Mouse (Mus musculus) heart, embryonic 11.5 days (tissue): ENCODE data around the gene Mfsd11. TPM values are rescaled to one million over a fixed set of nuclear protein-coding genes. Genes with fewer than 3 reads are reported as not detected.

Experiments
- ATAC-seq: fragments of 200-750 bp; cut with Nextera tagmentation; replicated peaks from 2 replicates; pipeline ENCODE4 v1.8.0; 2017; ENCODE audit warnings: moderate library complexity; ENCODE audit not compliant: insufficient number of reproducible peaks, low FRiP score, low TSS enrichment
- H3K27ac ChIP-seq: fragments of 300-500 bp; sonication (generic); 2 replicates; pipeline ENCODE4 v1.5.1; 2014; ENCODE audit warnings: mild to moderate bottlenecking, low read depth, low read length
- H3K27me3 ChIP-seq: fragments of 300-500 bp; sonication (generic); 2 replicates; pipeline ENCODE4 v1.6.1; 2014; ENCODE audit warnings: mild to moderate bottlenecking, low read length, mixed read lengths; ENCODE audit not compliant: control insufficient read depth, insufficient read depth
- H3K36me3 ChIP-seq: fragments of 300-500 bp; sonication (generic); 2 replicates; pipeline ENCODE4 v1.6.1; 2014; ENCODE audit warnings: mild to moderate bottlenecking, low read length, moderate library complexity, mixed read lengths; ENCODE audit not compliant: control insufficient read depth, insufficient read depth
- H3K4me1 ChIP-seq: fragments of 300-500 bp; sonication (generic); 2 replicates; pipeline ENCODE4 v1.6.1; 2014; ENCODE audit warnings: low read length; ENCODE audit not compliant: control insufficient read depth, insufficient read depth
- H3K4me2 ChIP-seq: fragments of 300-500 bp; sonication (generic); 2 replicates; pipeline ENCODE4 v1.6.1; 2014; ENCODE audit warnings: mild to moderate bottlenecking, moderate library complexity
- H3K4me3 ChIP-seq: fragments of 300-500 bp; sonication (generic); 2 replicates; pipeline ENCODE4 v1.5.1; 2014; ENCODE audit warnings: low read depth, low read length
- H3K9ac ChIP-seq: fragments of 300-500 bp; sonication (generic); 2 replicates; pipeline ENCODE4 v1.6.1; 2014; ENCODE audit warnings: mild to moderate bottlenecking, low read depth, low read length, moderate library complexity
- H3K9me3 ChIP-seq: fragments of 300-500 bp; sonication (generic); replicated peaks from 2 replicates; pipeline ENCODE4 v1.6.1; 2016; ENCODE audit warnings: low read length; ENCODE audit not compliant: control insufficient read depth
- WGBS: fragments of 180-500 bp; shearing (Covaris S2); extraction: QIAGEN DNeasy Blood & Tissue Kit; methylation state at CpG from one replicate; pipeline ENCODE4 v1.1.7; 2014; ENCODE audit not compliant: insufficient replicate concordance; 5-methylcytosine and 5-hydroxymethylcytosine counted together
- polyA plus RNA-seq: library from polyadenylated mRNA; unstranded; fragments of >200 nt; fragmentation: Nextera tagmentation; extraction: Ambion mirVana; gene quantifications from 2 replicates; pipeline ENCODE4 v1.2.1, GENCODE M21; 2014

The Mfsd11 gene
- polyA plus RNA-seq, 1 experiment from 2014 or later, result 29.3 TPM

DNA sequence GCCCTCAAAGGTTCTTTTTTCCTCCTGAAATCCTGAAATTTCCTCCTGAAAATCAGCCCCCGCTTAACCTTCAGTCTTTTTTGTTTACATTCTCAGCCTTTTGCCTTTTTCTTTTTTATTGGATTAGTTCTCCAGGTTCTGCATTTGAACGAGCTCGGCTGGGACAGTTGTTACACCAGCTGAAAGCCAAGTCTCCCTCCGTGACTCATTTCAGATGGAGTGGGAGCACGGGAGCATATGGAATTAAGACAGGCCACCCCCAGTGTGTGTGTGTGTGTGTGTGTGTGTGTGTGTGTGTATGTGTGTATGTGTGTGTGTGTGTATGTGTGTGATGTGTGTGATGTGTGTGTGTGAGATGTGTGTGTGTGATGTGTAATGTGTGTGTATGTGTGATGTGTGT, 29.2 kb downstream of the Mfsd11 start:
- Histone ChIP-seq H3K9me3 (no peaks in the 10 kb centered on the region), H3K4me1 (no peaks in the 10 kb centered on the region), H3K27me3 (0 out of 2 replicates have a peak, but pooled peaks cover 4% of the 10 kb centered on the region), H3K36me3 (no peaks in the 10 kb centered on the region), H3K4me3 (no peak overlapping the region), H3K9ac (no peak overlapping the region), H3K4me2 (no peak overlapping the region), H3K27ac (no peak overlapping the region)
- ATAC-seq, result no peak
- WGBS, result 82% methylated on average over 5 of the region's 5 CpGs

DNA sequence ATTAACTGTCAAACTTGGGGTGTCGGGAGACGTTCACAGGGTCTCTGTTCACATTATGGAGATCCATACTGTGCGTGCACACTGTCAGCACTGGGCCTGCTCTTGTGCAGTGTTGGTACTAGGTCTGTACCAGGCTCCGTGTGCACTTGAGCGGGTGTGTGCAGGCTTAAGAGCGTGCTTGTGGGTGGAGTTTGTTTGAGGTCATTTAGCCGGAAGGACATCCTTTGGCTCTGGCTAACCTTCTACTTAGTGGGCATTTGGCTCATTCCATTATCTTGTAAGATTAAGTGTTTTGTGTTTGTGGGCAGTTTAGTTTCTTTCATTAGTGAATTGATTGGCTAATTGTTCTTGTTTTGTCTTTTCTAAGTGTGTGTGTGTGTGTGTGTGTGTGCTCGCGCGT, 30.2 kb downstream of the Mfsd11 start:
- Histone ChIP-seq H3K27me3 (peaks cover 9% of the 10 kb centered on the region; the same call in 1 of the 2 replicates), H3K4me1 (no peaks in the 10 kb centered on the region), H3K27ac (no peak overlapping the region), H3K36me3 (no peaks in the 10 kb centered on the region), H3K4me2 (no peak overlapping the region), H3K9ac (no peak overlapping the region), H3K9me3 (no peaks in the 10 kb centered on the region), H3K4me3 (no peak overlapping the region)
- 73% methylated on average over 10 of the region's 10 CpGs for WGBS
- ATAC-seq, result no peak

DNA sequence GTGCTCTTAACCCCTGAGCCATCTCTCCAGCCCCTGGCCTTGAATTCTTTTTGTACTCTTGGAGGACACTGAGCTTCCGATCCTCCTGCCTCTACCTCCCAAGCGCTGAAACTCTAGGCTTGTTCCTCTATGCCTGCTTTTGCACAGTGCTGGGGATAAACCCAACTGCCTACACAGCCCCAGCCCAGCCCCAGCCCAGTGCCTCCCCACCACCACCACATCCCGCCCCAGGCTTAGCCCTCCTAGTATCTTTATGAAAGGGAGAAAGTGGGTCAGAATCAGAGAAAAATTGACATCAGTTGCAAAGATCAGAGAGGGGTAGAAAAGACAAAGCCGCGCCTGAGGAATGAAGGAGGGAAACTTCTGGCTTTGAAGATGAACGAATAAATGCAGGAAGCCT, 31.8 kb downstream of the Mfsd11 start:
- no peak overlapping the region for H3K4me2 ChIP-seq
- no peak overlapping the region for H3K27ac ChIP-seq
- H3K9me3 ChIP-seq, result no peaks in the 10 kb centered on the region
- peaks cover 13% of the 10 kb centered on the region; the same call in 1 of the 2 replicates for H3K27me3 ChIP-seq
- WGBS, result 73% methylated on average over 6 of the region's 6 CpGs
- H3K4me3 ChIP-seq, result no peak overlapping the region
- no peaks in the 10 kb centered on the region for H3K36me3 ChIP-seq
- no peak overlapping the region for H3K9ac ChIP-seq
- no peaks in the 10 kb centered on the region for H3K4me1 ChIP-seq
- ATAC-seq, result no peak

GRCm38 (mm10) chr11:116885275-116886151, 33.3 kb downstream of the Mfsd11 start:
- H3K36me3 ChIP-seq, result no peaks in the 10 kb centered on the region
- peaks cover 15% of the 10 kb centered on the region for H3K27me3 ChIP-seq
- H3K4me1 ChIP-seq, result no peaks in the 10 kb centered on the region
- peak overlapping the region; percentile 1; the same call in 1 of the 2 replicates for H3K9ac ChIP-seq
- 3% methylated on average over 27 of the region's 28 CpGs for WGBS
- 0 out of 2 replicates have a peak, but pooled peaks have one; percentile 12 for ATAC-seq
- H3K27ac ChIP-seq, result no peak overlapping the region
- no peaks in the 10 kb centered on the region for H3K9me3 ChIP-seq
- H3K4me3 ChIP-seq, result peak overlapping the region; percentile 13
- H3K4me2 ChIP-seq, result peak overlapping the region; percentile 58

- Histone ChIP-seq H3K36me3 (no peaks in the 10 kb centered on the region), H3K27me3 (peaks cover 15% of the 10 kb centered on the region), H3K9ac (no peak overlapping the region), H3K4me1 (no peaks in the 10 kb centered on the region), H3K4me2 (no peak overlapping the region), H3K4me3 (no peak overlapping the region), H3K9me3 (no peaks in the 10 kb centered on the region), H3K27ac (no peak overlapping the region)
- 59% methylated on average over 5 of the region's 5 CpGs for WGBS
- no peak for ATAC-seq
These were observed 34.9 kb downstream of the Mfsd11 start for GRCm38 (mm10) chr11:116887136-116887535.

DNA sequence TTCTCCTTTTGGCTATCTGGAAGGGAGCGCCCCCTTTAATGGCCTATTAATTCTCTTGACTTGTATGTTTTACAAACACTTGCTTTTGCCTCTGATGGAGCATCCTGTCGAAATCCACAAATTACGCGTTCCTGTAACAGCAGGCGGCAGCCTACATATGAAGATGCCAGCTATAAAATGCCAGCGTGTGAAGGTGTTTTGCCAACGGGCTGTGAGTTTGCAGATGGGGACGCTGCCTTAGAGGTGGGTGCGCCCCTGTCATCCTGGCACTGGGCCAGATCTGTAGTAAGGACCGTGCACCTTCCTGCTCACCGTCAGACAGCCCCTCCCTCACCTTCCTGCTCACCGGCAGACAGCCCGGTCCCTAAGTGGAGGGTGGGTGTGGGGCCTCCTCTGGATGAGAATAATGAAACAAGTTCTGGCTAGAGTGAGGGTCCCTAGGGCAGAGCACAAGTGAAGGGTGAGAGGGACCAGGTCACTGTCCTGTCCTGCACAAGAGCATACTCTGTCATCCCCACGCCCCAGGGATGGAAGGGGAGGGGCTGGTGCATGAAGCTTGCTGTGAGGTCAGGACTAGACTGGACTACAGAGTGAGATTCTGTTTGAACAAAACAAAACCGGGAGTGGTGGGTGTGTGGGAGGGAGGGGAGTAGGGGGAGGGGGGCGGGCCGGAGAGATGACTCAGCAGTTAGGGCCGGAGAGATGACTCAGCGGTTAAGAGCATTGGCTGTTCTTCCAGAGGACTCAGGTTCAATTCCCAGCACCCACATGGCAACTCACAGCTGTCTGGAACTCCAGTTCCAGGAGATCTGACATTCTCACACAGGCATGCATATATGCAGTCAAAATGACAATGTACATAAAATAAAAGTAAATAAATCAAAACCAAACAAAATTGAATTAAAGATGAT, 41.5 kb downstream of the Mfsd11 start:
- H3K4me3 ChIP-seq, result no peak overlapping the region
- peaks cover 5% of the 10 kb centered on the region; the same call in 1 of the 2 replicates for H3K27me3 ChIP-seq
- H3K4me1 ChIP-seq, result no peaks in the 10 kb centered on the region
- WGBS, result 70% methylated on average over 19 of the region's 19 CpGs
- H3K27ac ChIP-seq, result no peak overlapping the region
- no peaks in the 10 kb centered on the region for H3K9me3 ChIP-seq
- H3K9ac ChIP-seq, result no peak overlapping the region
- ATAC-seq, result 0 out of 2 replicates have a peak, but pooled peaks have one; percentile 22
- H3K36me3 ChIP-seq, result no peaks in the 10 kb centered on the region
- H3K4me2 ChIP-seq, result no peak overlapping the region

DNA sequence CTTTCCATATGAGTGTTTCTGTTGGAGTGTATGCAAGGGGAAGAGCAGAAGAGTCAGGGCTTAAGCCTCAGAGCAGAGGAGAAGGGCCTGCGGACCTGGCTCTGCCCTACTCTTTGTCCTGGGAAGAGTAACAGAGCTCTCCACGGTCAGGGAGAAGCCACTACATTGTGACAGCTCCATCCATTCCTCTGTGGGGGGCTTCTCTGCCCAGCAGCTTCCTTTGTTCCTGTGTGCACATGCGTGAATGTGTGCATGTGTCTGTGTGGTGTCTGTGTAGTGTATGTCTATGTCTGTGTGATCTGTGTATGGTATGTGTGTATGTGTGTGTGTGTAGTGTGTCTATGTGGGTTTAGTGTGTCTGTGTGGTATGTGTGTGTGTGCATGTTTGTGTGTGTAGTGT, 43.2 kb downstream of the Mfsd11 start:
- Histone ChIP-seq H3K4me2 (no peak overlapping the region), H3K4me1 (no peaks in the 10 kb centered on the region), H3K27me3 (peaks cover 3% of the 10 kb centered on the region; the same call in 1 of the 2 replicates), H3K4me3 (no peak overlapping the region), H3K36me3 (no peaks in the 10 kb centered on the region), H3K27ac (no peak overlapping the region), H3K9me3 (no peaks in the 10 kb centered on the region), H3K9ac (no peak overlapping the region)
- 78% methylated on average over 3 of the region's 3 CpGs for WGBS
- ATAC-seq, result no peak

DNA sequence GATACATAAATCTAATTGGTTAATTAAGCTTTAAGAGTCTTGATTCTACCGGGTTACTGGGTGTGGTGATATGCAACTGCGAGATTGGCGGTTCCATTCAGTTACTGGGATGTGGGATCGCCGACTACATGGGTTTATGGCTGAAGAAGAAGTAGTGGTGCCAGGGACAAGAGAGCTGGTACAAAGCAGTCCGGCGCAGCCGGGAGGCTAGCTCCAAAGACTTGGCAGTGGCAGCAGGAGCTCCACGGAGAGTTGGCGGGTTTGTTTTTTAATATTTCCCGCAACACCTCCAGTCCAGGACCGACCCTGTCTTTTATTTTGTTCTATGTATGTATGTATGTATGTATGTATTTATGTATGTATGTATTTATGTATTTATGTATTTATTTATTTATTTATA, 47.0 kb downstream of the Mfsd11 start:
- no peak overlapping the region for H3K4me3 ChIP-seq
- H3K27me3 ChIP-seq, result peaks cover 14% of the 10 kb centered on the region
- H3K36me3 ChIP-seq, result no peaks in the 10 kb centered on the region
- no peaks in the 10 kb centered on the region for H3K9me3 ChIP-seq
- no peak overlapping the region for H3K9ac ChIP-seq
- H3K27ac ChIP-seq, result no peak overlapping the region
- no peak overlapping the region for H3K4me2 ChIP-seq
- WGBS, result 90% methylated on average over 12 of the region's 12 CpGs
- no peaks in the 10 kb centered on the region for H3K4me1 ChIP-seq
- ATAC-seq, result no peak
